Mouse (Mus musculus): ENCODE results near the gene Cdhr5.

GRCm38 (mm10) chr7:141265739-141266561 lies 10.6 kb downstream of the Cdhr5 start, which contains the start of gene Irf7:
- TF ChIP-seq POLR2A (IDR thresholded peaks at IDR 0.05; ENCODE audit: insufficient read length, low read depth) (no peak), MYOG (IDR thresholded peaks at IDR 0.05; ENCODE audit: control insufficient read depth in 1 of 3, insufficient read depth in 1 of 3, insufficient read length in 2 of 3, low read depth in 2 of 3) (no peak), TCF3 (IDR thresholded peaks at IDR 0.05; ENCODE audit: insufficient read length, low read depth) (no peak), TCF12 (IDR thresholded peaks at IDR 0.05; ENCODE audit: insufficient read depth, poor library complexity, severe bottlenecking) (no peak), MAX (IDR thresholded peaks at IDR 0.05; ENCODE audit: low read depth) (no peak)

Data from myocyte (in vitro differentiated cells).